Mouse (Mus musculus) ES-Bruce4 (cell line): ENCODE measurements around the gene Gpr62.

Experiments
- CTCF ChIP-seq: IDR thresholded peaks from one replicate; pipeline ENCODE4 v1.8.1; 2011; ENCODE audit warnings: low read depth, low read length
- EP300 ChIP-seq: IDR thresholded peaks from 2 replicates; pipeline ENCODE4 v1.6.1; 2011; ENCODE audit warnings: low read depth, low read length; ENCODE audit not compliant: insufficient read depth
- POLR2A ChIP-seq: IDR thresholded peaks from one replicate; pipeline ENCODE4 v1.8.1; 2011; ENCODE audit warnings: low read length; ENCODE audit not compliant: insufficient read depth

DNA sequence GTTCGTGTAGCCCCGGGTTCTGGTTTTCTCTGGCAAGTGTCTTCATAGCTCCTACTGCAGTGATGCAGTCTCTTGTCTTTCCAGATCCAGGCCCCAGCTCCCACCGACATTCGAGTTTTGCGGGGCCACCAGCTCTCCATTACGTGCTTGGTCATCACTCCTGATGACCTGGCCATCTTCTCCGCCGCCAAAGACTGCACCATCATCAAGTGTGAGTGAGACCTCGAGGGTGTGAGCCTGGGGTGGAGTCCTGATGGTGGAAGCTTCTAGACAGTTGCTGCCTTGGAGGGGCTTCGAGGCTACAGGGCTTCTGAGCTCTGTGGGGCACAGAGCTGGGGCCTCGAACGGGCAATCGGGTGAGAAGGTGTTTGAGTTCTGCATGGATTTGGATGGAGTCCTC, 15.9 kb upstream of the Gpr62 start:
- TF ChIP-seq EP300 (no peak), POLR2A (no peak), CTCF (no peak)
